Mouse (Mus musculus) frontal cortex, postnatal 36 days (tissue): ENCODE data around the gene 4931406P16Rik.
"Not testable (repeated sequence)": the region's sequence is repeated elsewhere in the genome, so short reads cannot be mapped to it uniquely, and the experiment has no call there.

ENCODE experiments used
- DNase-seq, 2 experiments: peaks; one replicate each; pipeline ENCODE4 v3.0.0; 2022; ENCODE audit warnings: low spot score in 2 of 2

The 4931406P16Rik gene

DNA sequence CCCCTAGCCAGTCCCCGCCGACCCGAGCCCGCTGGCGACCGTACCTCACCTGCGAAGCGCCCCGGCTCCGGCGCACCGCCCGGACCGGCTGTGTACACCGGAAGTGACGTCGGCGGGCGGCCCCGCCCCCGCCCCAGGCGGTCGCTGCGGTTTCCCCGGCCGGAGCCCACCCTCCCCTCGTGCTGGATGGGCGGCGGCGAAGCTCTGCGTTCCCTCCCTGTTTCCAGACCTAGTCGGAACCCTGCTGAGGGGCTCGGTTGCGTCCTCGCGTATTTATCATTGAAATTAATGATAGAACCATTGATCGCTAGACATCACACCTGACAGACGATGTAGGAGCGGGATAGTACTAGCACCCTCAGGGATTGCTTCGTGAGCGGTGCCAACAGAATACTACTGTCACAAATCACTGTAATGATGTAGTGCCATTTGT, at the start of gene 4931406P16Rik:
Gene 4931406P16Rik (minus strand): TSS at position 109 of the 433 bp plus-strand sequence.
- DNase-seq: peak; percentile 81 to 86

DNA sequence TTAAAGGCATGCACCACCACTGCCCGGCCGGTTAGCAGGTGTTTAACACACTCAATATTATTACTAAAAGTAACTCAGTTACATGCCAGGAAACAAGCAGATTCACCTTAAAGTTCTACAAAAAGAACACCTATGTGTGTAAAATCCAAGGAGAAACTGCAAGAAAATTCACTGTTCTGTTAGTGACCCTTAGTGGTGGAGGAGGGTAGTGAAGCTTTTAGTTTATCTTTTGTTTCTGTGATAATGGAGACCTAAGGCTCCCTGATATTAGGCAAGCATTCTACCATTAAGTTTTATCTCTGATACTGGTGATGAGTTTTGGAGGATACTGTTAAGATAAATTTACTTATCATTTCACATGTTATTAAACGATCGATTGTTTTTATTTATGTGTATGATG, 42.3 kb upstream of the 4931406P16Rik start:
- no peak for DNase-seq

GRCm38 (mm10) chr7:34351997-34352396, 38.6 kb upstream of the 4931406P16Rik start:
- DNase-seq: no peak

DNA sequence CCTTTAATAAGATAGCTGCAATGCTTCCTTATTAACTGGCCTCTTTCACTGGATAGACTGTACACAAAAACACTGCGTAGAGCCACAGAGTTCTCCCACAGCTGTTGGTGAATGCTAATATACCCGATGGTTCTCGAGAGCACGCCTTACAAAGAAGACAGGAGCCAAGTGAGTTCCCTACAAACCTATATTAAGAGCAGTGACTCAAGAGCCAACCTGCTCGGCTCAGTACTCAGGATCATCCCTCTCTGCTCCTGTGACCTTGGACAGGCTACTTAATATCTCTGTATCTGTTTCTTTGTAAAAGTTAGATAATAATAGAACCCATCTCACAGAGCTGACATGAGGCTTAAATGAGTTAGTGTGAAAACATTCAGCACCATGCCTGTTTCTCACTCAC, 36.8 kb upstream of the 4931406P16Rik start:
- no peak for DNase-seq

DNA sequence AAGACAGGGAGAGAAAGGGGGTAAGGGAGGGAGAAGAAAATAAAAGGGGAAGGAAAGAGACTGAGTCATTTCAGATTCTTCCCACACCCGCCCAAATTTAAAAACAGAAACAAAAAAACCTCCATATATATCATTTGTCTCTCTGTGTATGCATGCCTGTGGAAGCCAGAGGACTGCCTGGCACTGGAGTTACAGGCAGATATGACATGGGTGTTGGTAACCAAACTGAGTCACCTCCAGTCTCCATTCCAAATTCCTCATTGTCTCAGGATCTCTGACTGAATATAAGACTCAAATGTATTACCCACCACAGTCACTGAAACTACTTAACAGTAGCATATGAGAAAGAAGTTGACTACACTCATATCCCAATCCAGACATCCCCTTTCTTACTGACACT, 34.7 kb upstream of the 4931406P16Rik start:
- no peak for DNase-seq

DNA sequence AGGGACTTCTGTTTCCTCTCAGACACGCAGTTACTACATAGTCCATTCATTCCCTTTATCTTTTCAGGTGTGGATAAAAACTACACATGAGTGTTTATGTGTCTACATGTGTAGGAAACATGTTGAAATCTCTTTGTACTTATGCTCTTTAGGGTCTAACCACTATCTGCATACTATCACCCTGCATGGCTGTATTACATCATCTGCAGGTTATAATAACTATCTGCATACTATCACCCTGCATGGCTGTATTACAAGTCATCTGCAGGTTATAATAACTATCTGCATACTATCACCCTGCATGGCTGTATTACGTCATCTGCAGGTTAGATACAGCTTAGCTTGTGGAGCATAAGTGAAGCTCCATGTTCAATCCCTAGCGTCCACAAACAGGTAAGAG, 33.7 kb upstream of the 4931406P16Rik start:
- DNase-seq: no peak

DNA sequence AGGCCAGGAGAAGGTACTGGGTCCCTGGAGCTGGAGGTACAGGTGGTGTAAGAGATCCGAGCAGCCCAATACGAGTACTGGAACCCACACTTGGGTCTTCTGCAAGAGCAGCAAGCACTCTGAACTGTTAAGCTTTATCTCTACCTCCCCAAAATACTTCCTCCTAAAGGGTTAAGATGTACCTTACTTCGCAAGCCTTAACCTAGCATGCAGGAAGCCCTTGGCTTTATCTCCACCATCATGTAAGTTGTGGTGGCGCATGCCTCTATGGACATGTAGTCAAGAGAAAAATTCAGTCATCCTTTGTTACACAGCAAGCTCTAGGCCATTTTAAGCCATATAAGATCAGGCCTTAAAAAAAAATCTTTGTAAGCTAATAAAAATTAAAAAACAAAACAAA, 33.2 kb upstream of the 4931406P16Rik start:
- no peak for DNase-seq

DNA sequence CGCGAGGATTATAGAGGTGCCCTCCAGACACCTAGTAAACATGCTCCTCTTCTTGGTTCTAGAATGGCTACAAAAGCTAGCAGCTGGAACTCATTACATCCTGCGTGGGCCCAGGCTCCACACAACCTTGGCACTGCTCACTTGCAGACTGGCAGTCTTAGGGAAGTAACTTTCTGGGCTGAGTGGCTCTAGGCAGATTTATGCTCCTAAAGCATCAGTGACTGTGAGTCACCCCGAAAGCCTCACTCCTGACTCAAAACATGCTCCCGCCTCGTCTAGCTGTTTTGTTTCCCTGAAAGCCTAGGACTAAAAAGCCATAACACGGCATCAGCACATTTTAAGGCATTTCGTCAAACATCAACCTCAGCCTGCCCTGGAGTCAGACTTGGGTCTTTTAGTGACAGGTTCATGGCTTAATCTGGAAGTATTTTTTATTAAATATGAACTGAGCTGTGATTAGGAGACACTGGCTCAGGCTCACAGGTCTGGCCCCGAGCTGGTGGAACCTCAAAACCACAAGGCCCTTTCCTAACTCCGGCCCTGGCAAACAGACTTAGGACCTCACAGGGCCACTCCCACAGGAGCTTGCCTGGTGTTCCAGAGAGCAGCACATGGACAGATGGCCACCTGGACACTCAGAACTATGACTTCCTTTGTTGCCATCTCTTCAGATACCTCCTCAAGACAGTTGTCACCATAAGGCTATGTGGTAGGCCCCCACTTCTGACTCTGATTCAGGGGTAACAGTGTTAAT, 28.9 kb upstream of the 4931406P16Rik start:
- peak; percentile 47 to 49 for DNase-seq

DNA sequence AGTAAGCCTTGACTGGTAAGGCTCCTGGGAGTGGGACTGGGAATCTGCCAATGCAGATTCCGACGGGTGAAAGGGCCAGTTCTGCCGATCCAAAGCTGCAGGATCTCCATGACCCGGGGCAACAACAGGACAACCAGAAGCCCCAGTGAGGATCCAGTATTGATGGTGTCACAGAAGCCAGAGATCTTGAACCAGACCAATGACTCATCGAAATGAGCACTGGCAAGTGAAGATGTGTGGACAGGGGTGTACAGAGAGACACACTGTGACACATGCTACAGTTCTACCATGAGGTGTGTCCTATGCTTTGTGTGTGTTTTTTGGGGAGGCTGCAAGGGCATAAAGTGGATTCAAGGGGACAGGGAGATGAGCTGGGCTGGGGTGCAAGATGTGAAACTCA, 27.5 kb upstream of the 4931406P16Rik start:
- DNase-seq: no peak

DNA sequence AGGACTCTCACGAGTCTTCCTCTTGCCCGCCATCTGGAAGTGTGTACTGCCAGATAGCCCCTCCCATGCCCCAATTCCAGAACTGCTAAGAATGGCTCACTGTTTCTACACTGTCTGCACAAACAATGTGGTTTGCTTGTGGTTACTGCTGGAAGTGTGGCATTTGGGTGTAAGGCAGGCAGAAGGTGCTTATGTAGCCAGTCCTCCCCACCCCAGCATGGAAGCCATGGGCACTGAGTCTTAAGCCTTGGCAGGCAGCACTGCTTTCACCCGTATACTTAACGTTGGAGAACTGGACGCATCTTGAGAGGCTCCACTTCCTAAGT, 25.8 kb upstream of the 4931406P16Rik start:
- no peak for DNase-seq

GRCm38 (mm10) chr7:34338445-34339163, 25.3 kb upstream of the 4931406P16Rik start:
- no peak for DNase-seq

GRCm38 (mm10) chr7:34337268-34337667, 23.9 kb upstream of the 4931406P16Rik start:
- no peak for DNase-seq

DNA sequence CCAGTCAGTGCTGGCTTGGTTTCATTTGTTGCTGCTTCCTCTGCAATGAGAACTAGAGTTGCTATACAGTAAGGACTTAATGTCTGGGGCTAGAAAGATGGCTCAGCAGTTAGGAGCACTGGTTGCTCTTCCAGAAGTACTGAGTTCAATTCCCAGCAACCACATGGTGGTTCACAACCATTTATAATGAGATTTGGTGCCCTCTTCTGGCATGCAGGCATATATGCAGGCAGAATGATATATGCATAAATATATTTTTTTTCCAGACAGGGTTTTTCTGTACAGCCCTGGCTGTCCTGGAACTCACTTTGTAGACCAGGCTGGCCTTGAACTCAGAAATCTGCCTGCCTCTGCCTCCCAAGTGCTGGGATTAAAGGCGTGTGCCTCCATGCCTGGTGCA, 23.2 kb upstream of the 4931406P16Rik start:
- not testable (repeated sequence) for DNase-seq

- no peak for DNase-seq
Observed at GRCm38 (mm10) chr7:34327493-34327892, 14.1 kb upstream of the 4931406P16Rik start.

- no peak for DNase-seq
Observed at GRCm38 (mm10) chr7:34324857-34325256, 11.5 kb upstream of the 4931406P16Rik start.

GRCm38 (mm10) chr7:34324005-34324404, 10.7 kb upstream of the 4931406P16Rik start:
- DNase-seq: no peak

DNA sequence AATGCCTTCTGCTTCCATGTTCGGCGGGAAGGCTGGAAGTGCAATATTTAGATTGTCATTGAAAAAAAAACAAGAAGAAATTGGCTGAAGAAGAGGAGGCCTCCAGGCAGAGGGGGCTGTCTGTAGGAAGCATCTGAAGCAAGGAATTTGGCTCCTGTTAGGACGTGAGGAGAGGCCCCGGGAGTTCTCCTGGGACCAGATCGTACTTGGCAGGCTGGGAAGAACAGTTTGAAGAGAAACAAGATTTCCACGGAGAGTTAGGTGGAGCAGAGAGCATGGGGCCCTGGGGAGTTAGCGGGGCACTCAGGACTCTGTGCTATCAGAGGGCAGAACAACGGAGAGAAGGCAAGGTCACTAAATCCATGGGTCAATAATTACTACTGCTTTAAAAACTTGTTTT, 10.0 kb upstream of the 4931406P16Rik start:
- no peak for DNase-seq

- no peak for DNase-seq
Observed at GRCm38 (mm10) chr7:34321958-34322357, 8.6 kb upstream of the 4931406P16Rik start.

GRCm38 (mm10) chr7:34321119-34321518, 7.8 kb upstream of the 4931406P16Rik start:
- no peak for DNase-seq

GRCm38 (mm10) chr7:34319957-34320356, 6.6 kb upstream of the 4931406P16Rik start:
- peak in 1 of 2 experiments; percentile 32 for DNase-seq

GRCm38 (mm10) chr7:34319123-34319522, 5.8 kb upstream of the 4931406P16Rik start:
- DNase-seq: no peak

GRCm38 (mm10) chr7:34317901-34318476, 4.6 kb upstream of the 4931406P16Rik start:
- DNase-seq: no peak
